Mouse (Mus musculus) CD8-positive naive resting alpha-beta T cell, adult 2 months (primary cell): Measurements from ENCODE around the gene Tsnaxip1.

Experiments used
- DNase-seq, 2 experiments: peaks; one replicate each; pipeline ENCODE4 v3.0.0; 2022; ENCODE audit warnings: low read depth in 2 of 2, low spot score in 2 of 2

Tsnaxip1 gene

GRCm38 (mm10) chr8:105859314-105859713, 31.8 kb downstream of the Tsnaxip1 start:
- no peak for DNase-seq

GRCm38 (mm10) chr8:105860143-105860981, 32.8 kb downstream of the Tsnaxip1 start, which contains the start of gene Nutf2:
Gene Nutf2, plus strand, starts transcription at chr8:105860580.
- DNase-seq: peak; percentile 83 to 86

GRCm38 (mm10) chr8:105861951-105862350, 34.4 kb downstream of the Tsnaxip1 start:
- DNase-seq: no peak

GRCm38 (mm10) chr8:105866364-105867029, 39.0 kb downstream of the Tsnaxip1 start:
- no peak for DNase-seq

- DNase-seq: no peak
Measured at GRCm38 (mm10) chr8:105874301-105874700, 46.8 kb downstream of the Tsnaxip1 start.

- DNase-seq: peak; percentile 81 to 86
Measured at GRCm38 (mm10) chr8:105880754-105881520, 53.4 kb downstream of the Tsnaxip1 start, which contains the start of gene Edc4. Gene Edc4, plus strand, starts transcription at chr8:105880881.

- DNase-seq: no peak
Measured at GRCm38 (mm10) chr8:105889756-105890465, 62.4 kb downstream of the Tsnaxip1 start.

- DNase-seq: no peak
Measured at GRCm38 (mm10) chr8:105890870-105891269, 63.3 kb downstream of the Tsnaxip1 start.

GRCm38 (mm10) chr8:105892432-105892831, 64.9 kb downstream of the Tsnaxip1 start:
- DNase-seq: peak in 1 of 2 experiments; percentile 9

- DNase-seq: no peak
Measured at GRCm38 (mm10) chr8:105893339-105893738, 65.8 kb downstream of the Tsnaxip1 start, which contains the start of gene Nrn1l. Gene Nrn1l, plus strand, starts transcription at chr8:105893567.
